Mouse (Mus musculus): ENCODE measurements around the gene Abhd17c. TPM values are rescaled to one million over a fixed set of nuclear protein-coding genes. Genes with fewer than 3 reads are reported as not detected.

Abhd17c gene
- polyA plus RNA-seq (2012; rRNA removed): 162 and 216 TPM in 2 replicates

GRCm38 (mm10) chr7:84151001-84151959 lies at the start of gene Abhd17c:
Gene Abhd17c (minus strand): TSS chr7:84151893.

GRCm38 (mm10) chr7:84086039-84086829 lies 65.5 kb downstream of the Abhd17c start, which contains the start of gene Cemip:
Gene Cemip (minus strand): TSS chr7:84086502.

Other genes starting within 250 kb of the Abhd17c start
- gene Cemip, start 65.4 kb downstream of the Abhd17c start, polyA plus RNA-seq (2012; rRNA removed): 0.17 and 0.27 TPM in 2 replicates